Mouse (Mus musculus): ENCODE measurements around the gene Ampd1. TPM values are rescaled to one million over a fixed set of nuclear protein-coding genes. Genes with fewer than 3 reads are reported as not detected.

Gene Ampd1
- total RNA-seq, 2 experiments from 2014 or later = not detected

GRCm38 (mm10) chr3:103145336-103145735 lies 71.5 kb downstream of the Ampd1 start:
- intact Hi-C loops (cut with DNase I) = no loop called here
- DNase-seq (ENCODE audit: low spot score in 2 of 2) = no peak

- intact Hi-C loops (cut with DNase I) = no loop called here
- DNase-seq (ENCODE audit: low spot score in 2 of 2) = no peak
These were observed 72.0 kb downstream of the Ampd1 start for GRCm38 (mm10) chr3:103145791-103146190.

GRCm38 (mm10) chr3:103146330-103147166 lies 72.7 kb downstream of the Ampd1 start:
- intact Hi-C loops (cut with DNase I) = no loop called here
- DNase-seq (ENCODE audit: low spot score in 2 of 2) = no peak

- DNase-seq (ENCODE audit: low spot score in 2 of 2) = no peak
- intact Hi-C loops (cut with DNase I) = no loop called here
These were observed 74.0 kb downstream of the Ampd1 start for GRCm38 (mm10) chr3:103147775-103148174.

GRCm38 (mm10) chr3:103148941-103149340 lies 75.1 kb downstream of the Ampd1 start:
- DNase-seq (ENCODE audit: low spot score in 2 of 2) = no peak
- intact Hi-C loops (cut with DNase I) = no loop called here

Other genes starting within 250 kb of the Ampd1 start
- gene Sycp1, start 137.9 kb upstream of the Ampd1 start, total RNA-seq (2021) = not detected
- not detected for gene Nr1h5, start 109.9 kb upstream of the Ampd1 start, total RNA-seq (2021)
- gene Sike1, start 78.3 kb upstream of the Ampd1 start, total RNA-seq (2021) = 10 to 100 TPM; 60.9 to 72.9 TPM
- gene Csde1, start 53.6 kb upstream of the Ampd1 start, total RNA-seq (2021) = 100 to 1,000 TPM; 233 to 247 TPM
- 10 to 100 TPM; 68.0 to 83.4 TPM for gene Nras, start 15.7 kb upstream of the Ampd1 start, total RNA-seq (2021)
- gene Dennd2c, start 28.6 kb downstream of the Ampd1 start, total RNA-seq (2021) = under 1 TPM; 0.39 to 0.45 TPM
- 10 to 100 TPM; 67.6 to 79.7 TPM for gene Bcas2, start 97.6 kb downstream of the Ampd1 start, total RNA-seq (2021)
- 10 to 100 TPM; 48.2 to 59.1 TPM for gene Trim33, start 205.3 kb downstream of the Ampd1 start, total RNA-seq (2021)